Mouse (Mus musculus) thymus, adult 2 months (tissue): Measurements from ENCODE around the gene Psmd13. TPM values are rescaled to one million over a fixed set of nuclear protein-coding genes. Genes with fewer than 3 reads are reported as not detected.

Source experiments
- DNase-seq: peaks from one replicate; pipeline ENCODE4 v3.0.0; 2021
- H3K27ac ChIP-seq: fragments of 200-500 bp; 2 replicates; pipeline ENCODE4 v1.5.1; 2012; ENCODE audit warnings: low read length, control low read depth; ENCODE audit not compliant: control insufficient read depth, insufficient read depth
- H3K27me3 ChIP-seq: fragments of 200-500 bp; 2 replicates; pipeline ENCODE4 v1.6.1; 2012; ENCODE audit warnings: mild to moderate bottlenecking, low read length, moderate library complexity, mixed read lengths; ENCODE audit not compliant: control insufficient read depth, insufficient read depth
- H3K36me3 ChIP-seq: fragments of 200-500 bp; 2 replicates; pipeline ENCODE4 v1.6.1; 2012; ENCODE audit warnings: mild to moderate bottlenecking, low read length, moderate library complexity; ENCODE audit not compliant: control insufficient read depth, insufficient read depth
- H3K4me1 ChIP-seq: fragments of 200-500 bp; replicated peaks from 2 replicates; pipeline ENCODE4 v1.6.1; 2012; ENCODE audit warnings: low read length; ENCODE audit not compliant: control insufficient read depth, insufficient read depth
- H3K4me3 ChIP-seq: fragments of 200-500 bp; 2 replicates; pipeline ENCODE4 v1.5.1; 2012; ENCODE audit warnings: mild to moderate bottlenecking, low read length, control low read depth, moderate library complexity; ENCODE audit not compliant: control insufficient read depth, insufficient read depth
- CTCF ChIP-seq: fragments of 200-500 bp; IDR thresholded peaks from 2 replicates; pipeline ENCODE4 v1.5.1; 2012; ENCODE audit warnings: mild to moderate bottlenecking, control low read depth, low read length, moderate library complexity, borderline replicate concordance; ENCODE audit not compliant: control insufficient read depth, poor library complexity, insufficient read depth; ENCODE audit errors: extremely low read depth
- POLR2A ChIP-seq: fragments of 200-500 bp; IDR thresholded peaks from 2 replicates; pipeline ENCODE4 v1.6.1; 2012; ENCODE audit warnings: mild to moderate bottlenecking, low read length, control low read depth, moderate library complexity; ENCODE audit not compliant: control insufficient read depth, poor library complexity, insufficient read depth; ENCODE audit errors: extremely low read depth
- WGBS: fragments of 180-500 bp; shearing (Covaris S2); methylation state at CpG from one replicate; pipeline ENCODE4 v1.1.7; 2018; 5-methylcytosine and 5-hydroxymethylcytosine counted together
- polyA plus RNA-seq: library from polyadenylated mRNA; depleted of rRNA; stranded (reverse); fragments of >200 nt; gene quantifications from 2 replicates; pipeline ENCODE4 v1.2.3, GENCODE M21; 2012

Gene Psmd13
- polyA plus RNA-seq, 1 experiment, result 100 TPM

GRCm38 (mm10) chr7:140840750-140841735 is 40.7 kb upstream of the Psmd13 start:
- no peak for DNase-seq
- H3K4me3 ChIP-seq, result no peak overlapping the region
- WGBS, result 62% methylated on average over 19 of the region's 19 CpGs
- no peaks in the 10 kb centered on the region for H3K4me1 ChIP-seq
- TF ChIP-seq CTCF (no peak), POLR2A (no peak)
- no peaks in the 10 kb centered on the region for H3K27me3 ChIP-seq
- no peak overlapping the region for H3K27ac ChIP-seq
- H3K36me3 ChIP-seq, result no peaks in the 10 kb centered on the region

- DNase-seq, result no peak
Observed at GRCm38 (mm10) chr7:140843806-140844205, 38.0 kb upstream of the Psmd13 start.

DNA sequence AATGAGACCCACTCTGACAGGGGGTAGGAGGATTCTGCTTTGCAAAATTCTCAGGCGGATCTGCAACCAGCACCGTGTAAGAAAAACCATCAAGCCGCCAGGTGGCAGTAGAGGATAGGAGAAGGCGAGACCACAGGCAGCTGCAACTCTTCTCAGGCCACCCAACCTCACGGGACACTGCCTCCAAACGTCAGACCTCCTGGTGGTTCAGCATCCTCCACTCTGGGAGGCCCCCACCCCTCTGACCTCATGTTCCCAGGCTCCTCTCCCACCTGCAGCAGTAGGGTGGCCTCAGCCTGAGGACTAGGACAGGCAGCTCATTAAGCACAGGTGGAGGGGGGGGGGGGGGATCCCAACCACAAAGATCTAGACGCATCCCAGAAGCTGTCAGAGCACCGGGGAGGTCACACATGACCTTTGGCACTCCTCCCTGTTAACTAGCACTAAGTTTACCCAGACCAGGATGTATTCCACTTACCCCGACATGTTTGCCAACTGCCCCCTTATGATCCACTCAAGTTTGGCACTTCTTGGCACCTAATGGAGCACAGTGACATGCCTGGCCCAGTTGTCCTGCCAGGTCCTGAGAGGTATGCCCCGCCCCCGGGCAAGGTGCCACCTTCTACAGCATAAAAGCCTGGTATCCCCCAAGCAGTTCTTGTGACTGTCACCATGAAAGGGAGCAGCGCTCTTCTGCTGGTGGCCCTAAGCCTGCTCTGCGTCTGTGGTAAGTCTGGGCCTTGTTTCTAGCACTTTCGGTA is 36.7 kb upstream of the Psmd13 start, which contains the start of gene Scgb1c1:
Scgb1c1 (plus strand) TSS at position 643 of the 761 bp plus-strand sequence.
- TF ChIP-seq POLR2A (no peak), CTCF (peak; percentile 80; the same call in 1 of the 2 replicates)
- no peak within 1 kb of the TSS for H3K4me3 ChIP-seq
- 33% methylated on average over 14 of the region's 14 CpGs for WGBS
- H3K4me1 ChIP-seq, result no peaks in the 10 kb centered on the region
- H3K36me3 ChIP-seq, result no peaks in the 10 kb centered on the region
- H3K27me3 ChIP-seq, result no peaks in the 10 kb centered on the region
- no peak within 1 kb of the TSS for H3K27ac ChIP-seq
- DNase-seq, result peak; percentile 90

More at GRCm38 (mm10) chr7:140843806-140844205, 38.0 kb upstream of the Psmd13 start:
- no peaks in the 10 kb centered on the region for H3K4me1 ChIP-seq
- no peaks in the 10 kb centered on the region for H3K27me3 ChIP-seq
- no peak overlapping the region for H3K4me3 ChIP-seq
- WGBS, result 88% methylated on average over 7 of the region's 7 CpGs
- no peaks in the 10 kb centered on the region for H3K36me3 ChIP-seq
- TF ChIP-seq POLR2A (no peak), CTCF (no peak)
- no peak overlapping the region for H3K27ac ChIP-seq

- H3K36me3 ChIP-seq, result no peaks in the 10 kb centered on the region
- TF ChIP-seq CTCF (no peak), POLR2A (no peak)
- H3K27ac ChIP-seq, result no peak overlapping the region
- H3K4me3 ChIP-seq, result no peak overlapping the region
- DNase-seq, result no peak
- H3K4me1 ChIP-seq, result no peaks in the 10 kb centered on the region
- 77% methylated on average over 4 of the region's 4 CpGs for WGBS
- H3K27me3 ChIP-seq, result no peaks in the 10 kb centered on the region
Observed at GRCm38 (mm10) chr7:140845683-140846082, 36.1 kb upstream of the Psmd13 start.

- DNase-seq, result no peak
- Histone ChIP-seq H3K27ac (no peak overlapping the region), H3K4me1 (no peaks in the 10 kb centered on the region), H3K36me3 (no peaks in the 10 kb centered on the region), H3K27me3 (no peaks in the 10 kb centered on the region), H3K4me3 (no peak overlapping the region)
- WGBS, result 92% methylated on average over 10 of the region's 10 CpGs
- TF ChIP-seq POLR2A, result no peak
- no peak for TF ChIP-seq CTCF
Observed at GRCm38 (mm10) chr7:140846676-140847075, 35.1 kb upstream of the Psmd13 start.

DNA sequence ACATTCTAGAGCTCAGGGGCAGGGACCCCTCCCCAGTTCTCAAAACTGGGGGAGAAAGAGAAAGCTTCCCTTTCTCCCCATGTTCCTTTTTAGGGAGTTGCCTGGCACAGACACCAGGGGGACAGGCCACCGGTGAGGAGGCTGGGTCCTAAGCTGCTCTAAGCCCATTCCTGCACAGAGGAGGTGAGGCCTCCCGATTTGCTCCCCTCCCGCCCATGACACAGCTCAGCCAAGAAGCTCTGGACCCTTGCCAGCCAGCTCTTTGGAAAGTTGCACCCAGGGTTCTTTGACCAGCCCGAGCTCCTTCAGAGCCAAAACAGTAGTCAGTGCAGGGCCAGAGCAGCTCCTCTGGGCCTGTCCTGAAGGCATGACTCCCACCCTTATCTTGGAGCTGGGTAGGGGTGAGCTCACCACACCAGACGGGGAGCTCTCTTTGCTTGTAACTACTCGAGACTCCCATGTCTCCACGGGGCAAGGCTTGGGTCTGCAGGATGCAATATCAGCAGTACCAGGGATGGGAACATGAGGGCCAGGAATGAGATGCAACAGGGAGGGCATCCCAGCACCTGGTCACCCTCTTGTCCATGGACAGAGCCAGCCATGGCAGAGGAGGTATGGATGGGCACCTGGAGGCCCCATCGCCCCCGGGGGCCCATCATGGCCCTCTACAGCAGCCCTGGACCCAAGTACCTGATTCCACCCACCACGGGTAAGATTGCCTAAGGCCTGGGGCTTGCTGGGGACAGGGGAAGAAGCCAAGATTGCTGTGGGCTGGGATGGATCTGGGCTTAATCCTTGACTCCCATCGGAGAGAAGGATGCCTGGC is 33.8 kb upstream of the Psmd13 start, which contains the start of gene Odf3:
Odf3 (plus strand) TSS at position 51 of the 826 bp plus-strand sequence.
- DNase-seq, result no peak
- no peak within 1 kb of the TSS for H3K4me3 ChIP-seq

More for the DNA sequence above, 33.8 kb upstream of the Psmd13 start, which contains the start of gene Odf3:
- H3K36me3 ChIP-seq, result no peaks in the 10 kb centered on the region; the same call in 1 of the 2 replicates
- H3K27me3 ChIP-seq, result no peaks in the 10 kb centered on the region
- H3K27ac ChIP-seq, result no peak within 1 kb of the TSS
- 80% methylated on average over 11 of the region's 11 CpGs for WGBS
- no peak for TF ChIP-seq CTCF
- no peaks in the 10 kb centered on the region for H3K4me1 ChIP-seq
